Mouse (Mus musculus): ENCODE measurements around the gene Lgalsl. TPM values are rescaled to one million over a fixed set of nuclear protein-coding genes. Genes with fewer than 3 reads are reported as not detected.

The Lgalsl gene
- polyA plus RNA-seq, 1 experiment, result not detected

- H3K4me1 ChIP-seq (ENCODE audit: control insufficient read depth, insufficient read depth, low read length), result peaks cover 14% of the 10 kb centered on the region
- H3K4me3 ChIP-seq (ENCODE audit: insufficient read depth, low read depth, low read length), result no peak overlapping the region
- no peak overlapping the region for H3K27ac ChIP-seq (ENCODE audit: insufficient read depth, low read depth, low read length)
- no peak for TF ChIP-seq CTCF (IDR thresholded peaks at IDR 0.05; ENCODE audit: insufficient read depth, low read depth, low read length)
- 93% methylated on average over 5 of the region's 5 CpGs for WGBS
Observed at GRCm38 (mm10) chr11:20862101-20862500, 31.2 kb upstream of the Lgalsl start.

GRCm38 (mm10) chr11:20860351-20860750, 29.5 kb upstream of the Lgalsl start:
- TF ChIP-seq POLR2A (IDR thresholded peaks at IDR 0.05; ENCODE audit: insufficient read depth, low read depth, low read length), result no peak
- no peak for TF ChIP-seq CTCF (IDR thresholded peaks at IDR 0.05; ENCODE audit: insufficient read depth, low read depth, low read length)
- 93% methylated on average over 3 of the region's 3 CpGs for WGBS
- Histone ChIP-seq H3K4me3 (ENCODE audit: insufficient read depth, low read depth, low read length) (no peak overlapping the region), H3K27ac (ENCODE audit: insufficient read depth, low read depth, low read length) (no peak overlapping the region), H3K4me1 (ENCODE audit: control insufficient read depth, insufficient read depth, low read length) (peaks cover 14% of the 10 kb centered on the region)

GRCm38 (mm10) chr11:20859858-20860257, 29.0 kb upstream of the Lgalsl start:
- WGBS, result 39% methylated on average over 6 of the region's 6 CpGs
- Histone ChIP-seq H3K4me3 (ENCODE audit: insufficient read depth, low read depth, low read length) (no peak overlapping the region), H3K4me1 (ENCODE audit: control insufficient read depth, insufficient read depth, low read length) (peaks cover 14% of the 10 kb centered on the region), H3K27ac (ENCODE audit: insufficient read depth, low read depth, low read length) (no peak overlapping the region)
- no peak for TF ChIP-seq CTCF (IDR thresholded peaks at IDR 0.05; ENCODE audit: insufficient read depth, low read depth, low read length)

- Histone ChIP-seq H3K4me1 (ENCODE audit: control insufficient read depth, insufficient read depth, low read length) (peaks cover 14% of the 10 kb centered on the region), H3K4me3 (ENCODE audit: insufficient read depth, low read depth, low read length) (no peak overlapping the region), H3K27ac (ENCODE audit: insufficient read depth, low read depth, low read length) (peak overlapping the region; percentile 18; the same call in 1 of the 2 replicates)
- TF ChIP-seq POLR2A (IDR thresholded peaks at IDR 0.05; ENCODE audit: insufficient read depth, low read depth, low read length) (no peak), CTCF (IDR thresholded peaks at IDR 0.05; ENCODE audit: insufficient read depth, low read depth, low read length) (no peak)
- WGBS, result 10% methylated on average over 9 of the region's 9 CpGs
Observed at GRCm38 (mm10) chr11:20858921-20859668, 28.2 kb upstream of the Lgalsl start.

- H3K27ac ChIP-seq (ENCODE audit: insufficient read depth, low read depth, low read length), result peak overlapping the region; percentile 18
- 91% methylated on average over 4 of the region's 4 CpGs for WGBS
- no peak for TF ChIP-seq CTCF (IDR thresholded peaks at IDR 0.05; ENCODE audit: insufficient read depth, low read depth, low read length)
- no peak for TF ChIP-seq POLR2A (IDR thresholded peaks at IDR 0.05; ENCODE audit: insufficient read depth, low read depth, low read length)
- H3K4me1 ChIP-seq (ENCODE audit: control insufficient read depth, insufficient read depth, low read length), result peaks cover 11% of the 10 kb centered on the region
- H3K4me3 ChIP-seq (ENCODE audit: insufficient read depth, low read depth, low read length), result no peak overlapping the region
Observed at GRCm38 (mm10) chr11:20857921-20858320, 27.1 kb upstream of the Lgalsl start.

GRCm38 (mm10) chr11:20854032-20854741, 23.3 kb upstream of the Lgalsl start:
- no peak for TF ChIP-seq POLR2A (IDR thresholded peaks at IDR 0.05; ENCODE audit: insufficient read depth, low read depth, low read length)
- Histone ChIP-seq H3K4me1 (ENCODE audit: control insufficient read depth, insufficient read depth, low read length) (peaks cover 11% of the 10 kb centered on the region), H3K27ac (ENCODE audit: insufficient read depth, low read depth, low read length) (no peak overlapping the region), H3K4me3 (ENCODE audit: insufficient read depth, low read depth, low read length) (no peak overlapping the region)
- WGBS, result 73% methylated on average over 4 of the region's 4 CpGs

GRCm38 (mm10) chr11:20850196-20850595, 19.3 kb upstream of the Lgalsl start:
- Histone ChIP-seq H3K4me3 (ENCODE audit: insufficient read depth, low read depth, low read length) (no peak overlapping the region), H3K4me1 (ENCODE audit: control insufficient read depth, insufficient read depth, low read length) (no peaks in the 10 kb centered on the region), H3K27ac (ENCODE audit: insufficient read depth, low read depth, low read length) (no peak overlapping the region)
- WGBS, result 93% methylated on average over 1 of the region's 1 CpGs
- TF ChIP-seq POLR2A (IDR thresholded peaks at IDR 0.05; ENCODE audit: insufficient read depth, low read depth, low read length) (no peak), CTCF (IDR thresholded peaks at IDR 0.05; ENCODE audit: insufficient read depth, low read depth, low read length) (no peak)

GRCm38 (mm10) chr11:20849403-20849802, 18.5 kb upstream of the Lgalsl start:
- WGBS, result 78% methylated on average over 5 of the region's 5 CpGs
- no peak overlapping the region for H3K27ac ChIP-seq (ENCODE audit: insufficient read depth, low read depth, low read length)

GRCm38 (mm10) chr11:20837366-20837765, 6.5 kb upstream of the Lgalsl start:
- TF ChIP-seq POLR2A (IDR thresholded peaks at IDR 0.05; ENCODE audit: insufficient read depth, low read depth, low read length), result no peak
- TF ChIP-seq CTCF (IDR thresholded peaks at IDR 0.05; ENCODE audit: insufficient read depth, low read depth, low read length), result no peak
- Histone ChIP-seq H3K4me1 (ENCODE audit: control insufficient read depth, insufficient read depth, low read length) (peaks cover 3% of the 10 kb centered on the region; the same call in 1 of the 2 replicates), H3K27ac (ENCODE audit: insufficient read depth, low read depth, low read length) (no peak overlapping the region), H3K4me3 (ENCODE audit: insufficient read depth, low read depth, low read length) (no peak overlapping the region)
- 90% methylated on average over 5 of the region's 5 CpGs for WGBS

More at GRCm38 (mm10) chr11:20849403-20849802, 18.5 kb upstream of the Lgalsl start:
- no peaks in the 10 kb centered on the region for H3K4me1 ChIP-seq (ENCODE audit: control insufficient read depth, insufficient read depth, low read length)
- TF ChIP-seq CTCF (IDR thresholded peaks at IDR 0.05; ENCODE audit: insufficient read depth, low read depth, low read length) (no peak), POLR2A (IDR thresholded peaks at IDR 0.05; ENCODE audit: insufficient read depth, low read depth, low read length) (no peak)
- no peak overlapping the region for H3K4me3 ChIP-seq (ENCODE audit: insufficient read depth, low read depth, low read length)
